In the genomic region with DNA sequence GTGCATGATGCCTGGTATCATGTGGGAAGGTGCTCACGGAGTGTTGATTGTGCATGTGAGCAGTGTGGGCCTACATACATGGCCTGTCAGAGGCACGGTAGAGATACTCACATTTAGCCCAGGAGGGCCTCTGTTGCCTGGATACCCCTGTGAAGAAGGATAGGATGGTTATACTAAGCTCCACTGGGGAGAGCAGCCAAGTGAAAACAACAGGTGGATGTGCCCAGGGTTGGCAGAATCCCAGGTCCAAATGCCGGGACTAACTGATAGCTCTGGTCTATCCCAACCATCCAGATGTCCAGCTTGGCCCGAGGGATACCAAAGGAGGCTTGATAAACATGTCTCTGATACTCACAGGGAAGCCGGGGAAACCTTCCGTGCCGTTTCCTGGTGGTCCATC, we compare ENCODE assay signal across 31 mouse cellular contexts. TPM values are rescaled to one million over a fixed set of nuclear protein-coding genes. Genes with fewer than 3 reads are reported as not detected.
A peak's percentile ranks its signal among the peaks of the same experiment; 100 is the strongest.
DNase-seq lines count a peak whose midpoint lies in the region; ATAC-seq and TF ChIP-seq lines count a peak whose summit lies in the region.
"Had no signal": no experiment of that assay in that cellular context is flagged by ENCODE, and none has a peak within 500 bp of the region (broad histone marks: within the 10 kb centered on the region; RNA-seq: fewer than 3 reads in every experiment).

No protein-coding gene starts in this region.

- H3K36me3 ChIP-seq in hindbrain, postnatal 0 days (ENCODE audit: insufficient read depth, low read length), result no peaks in the 10 kb centered on the region
- no peaks in the 10 kb centered on the region for H3K36me3 ChIP-seq in hindbrain, embryonic 16.5 days (ENCODE audit: control insufficient read depth, insufficient read depth, low read length)
- H3K36me3 ChIP-seq: midbrain, embryonic 15.5 days had no signal

- H3K9ac ChIP-seq in hindbrain, postnatal 0 days (replicated peaks; ENCODE audit: low read length), result no peak overlapping the region
- H3K9ac ChIP-seq in hindbrain, embryonic 16.5 days (ENCODE audit: low read depth, low read length), result no peak overlapping the region
- H3K9ac ChIP-seq: heart, embryonic 13.5 days; hindbrain, embryonic 14.5 days; kidney, embryonic 15.5 days; liver, embryonic 14.5 days; midbrain, embryonic 15.5 days had no signal

- H3K27ac ChIP-seq in hindbrain, postnatal 0 days, result no peak overlapping the region
- no peak overlapping the region for H3K27ac ChIP-seq in hindbrain, embryonic 16.5 days (ENCODE audit: low read depth, low read length)
- H3K27ac ChIP-seq: heart, embryonic 13.5 days; hindbrain, embryonic 14.5 days; kidney, embryonic 15.5 days; layer of hippocampus, adult 2 months; liver, embryonic 14.5 days; midbrain, embryonic 15.5 days; stomach, postnatal 0 days had no signal

- no peak overlapping the region for H3K4me3 ChIP-seq in hindbrain, postnatal 0 days (ENCODE audit: low read length)
- no peak overlapping the region for H3K4me3 ChIP-seq in hindbrain, embryonic 16.5 days (ENCODE audit: low read length)
- H3K4me3 ChIP-seq: heart, embryonic 13.5 days; kidney, embryonic 15.5 days; layer of hippocampus, adult 2 months; midbrain, embryonic 15.5 days had no signal

- no peak overlapping the region for H3K4me2 ChIP-seq in hindbrain, postnatal 0 days (ENCODE audit: low read depth, low read length)
- no peak overlapping the region for H3K4me2 ChIP-seq in hindbrain, embryonic 16.5 days (ENCODE audit: low read length)
- H3K4me2 ChIP-seq: heart, embryonic 13.5 days; hindbrain, embryonic 14.5 days; kidney, embryonic 15.5 days; midbrain, embryonic 15.5 days had no signal

- peak; percentile 73; the same call in 1 of the 2 replicates for ATAC-seq in hindbrain, postnatal 0 days
- ATAC-seq in hindbrain, embryonic 16.5 days, result no peak
- ATAC-seq: activated CD4-positive, CD25-positive, alpha-beta regulatory T cell, adult 4 months; forebrain, embryonic 14.5 days; midbrain, embryonic 15.5 days had no signal

- H3K27me3 ChIP-seq in hindbrain, postnatal 0 days (ENCODE audit: insufficient read depth, low read length), result no peaks in the 10 kb centered on the region
- H3K27me3 ChIP-seq in hindbrain, embryonic 16.5 days (replicated peaks; ENCODE audit: control insufficient read depth, insufficient read depth, low read length), result no peaks in the 10 kb centered on the region
- H3K27me3 ChIP-seq: heart, embryonic 13.5 days; kidney, embryonic 15.5 days; midbrain, embryonic 15.5 days had no signal

- peak; percentile 48 to 56 for DNase-seq in cerebellum, postnatal 10 days
- DNase-seq in cerebellum, adult 11-12 months, result no peak
- peak; percentile 56 for DNase-seq in hindbrain, postnatal 0 days (ENCODE audit: low spot score)
- DNase-seq in left cerebral cortex, postnatal 4 days, result peak; percentile 46
- DNase-seq in left cerebral cortex, postnatal 25 days (ENCODE audit: low spot score in 2 of 2), result no peak
- DNase-seq in right cerebral cortex, postnatal 4 days, result peak; percentile 23
- no peak for DNase-seq in right cerebral cortex, postnatal 25 days
- DNase-seq: adrenal gland, adult 8-10 months; cerebellum, adult 11 months; cerebellum, adult 9-11 months; gastrocnemius, postnatal 36 days; heart, postnatal 10 days; kidney, adult 18-20 months; kidney, postnatal 25 days; liver; lung, adult 2 months; lung, postnatal 14 days; thymus, adult 18-20 months; thymus, postnatal 25 days had no signal

- TF ChIP-seq CTCF in hindbrain, postnatal 0 days (IDR thresholded peaks at IDR 0.05; ENCODE audit: low read depth), result no peak

- intact Hi-C loops in left cerebral cortex, postnatal 4 days (cut with DNase I), result no loop called here
- intact Hi-C loops in left cerebral cortex, postnatal 25 days (cut with DNase I), result no loop called here

- no peaks in the 10 kb centered on the region for H3K9me3 ChIP-seq in hindbrain, postnatal 0 days (ENCODE audit: low read length)
- H3K9me3 ChIP-seq in hindbrain, embryonic 16.5 days (ENCODE audit: control insufficient read depth, low read length), result no peaks in the 10 kb centered on the region
- H3K9me3 ChIP-seq: heart, embryonic 13.5 days; kidney, embryonic 15.5 days; midbrain, embryonic 15.5 days had no signal

- no peaks in the 10 kb centered on the region; the same call in 1 of the 2 replicates for H3K4me1 ChIP-seq in hindbrain, postnatal 0 days (ENCODE audit: insufficient read depth, low read length)
- H3K4me1 ChIP-seq in hindbrain, embryonic 16.5 days (ENCODE audit: control insufficient read depth, insufficient read depth, low read depth, low read length), result no peaks in the 10 kb centered on the region
- H3K4me1 ChIP-seq: heart, embryonic 13.5 days; kidney, embryonic 15.5 days; midbrain, embryonic 15.5 days had no signal

- 73% methylated on average over 7 of the region's 7 CpGs for WGBS in hindbrain, postnatal 0 days
- 64% methylated on average over 7 of the region's 7 CpGs for WGBS in hindbrain, embryonic 16.5 days

RNA-seq across cellular contexts. Expression of a gene that starts 11.7 kb away (rescaled TPM):
- 33.5 and 39.0 TPM in 2 replicates for total RNA-seq in hindbrain, postnatal 0 days (2014; rRNA removed)
- 23.2 and 27.0 TPM in 2 replicates for polyA plus RNA-seq in hindbrain, postnatal 0 days (2015; fragmentation: Nextera tagmentation; extraction: Ambion mirVana)
- 26.5 and 43.1 TPM in 2 replicates for polyA plus RNA-seq in hindbrain, embryonic 16.5 days (2015; fragmentation: Nextera tagmentation; extraction: Ambion mirVana)
- 10 to 100 TPM; 18.6 to 19.2 TPM for total RNA-seq in left cerebral cortex, postnatal 4 days (2021)
- 10 to 100 TPM; 35.8 to 45.6 TPM for total RNA-seq in left cerebral cortex, postnatal 25 days (2021)
- total RNA-seq: hematopoietic stem cell, adult 5-6 weeks; neutrophil, adult 5-6 weeks had no signal
- polyA plus RNA-seq: activated CD4-positive, CD25-positive, alpha-beta regulatory T cell, adult 4 months had no signal

Comparison
In these comparisons a context has a peak if more than half of its experiments do, and no peak if none do; other contexts are left out.
1. DNase-seq: peak in cerebellum, postnatal 10 days (2 of 2), hindbrain, postnatal 0 days (single experiment), left cerebral cortex, postnatal 4 days (single experiment) and right cerebral cortex, postnatal 4 days (single experiment); none in cerebellum, adult 11-12 months (single experiment), left cerebral cortex, postnatal 25 days (0 of 2) and right cerebral cortex, postnatal 25 days (single experiment).